Mouse (Mus musculus): Measurements from ENCODE around the gene Wasf1.

The Wasf1 gene

GRCm38 (mm10) chr10:40971256-40971655 lies 88.0 kb downstream of the Wasf1 start:
- peak; percentile 47 to 62 for DNase-seq (ENCODE audit: low spot score in 2 of 2)

GRCm38 (mm10) chr10:40983761-40984160 lies 100.5 kb downstream of the Wasf1 start:
- no peak for DNase-seq (ENCODE audit: low spot score in 2 of 2)

- no peak for DNase-seq (ENCODE audit: low spot score in 2 of 2)
Measured at GRCm38 (mm10) chr10:40984600-40984999, 101.3 kb downstream of the Wasf1 start.

GRCm38 (mm10) chr10:40985350-40985749 lies 102.1 kb downstream of the Wasf1 start:
- no peak for DNase-seq (ENCODE audit: low spot score in 2 of 2)

Data from right cerebral cortex, adult 2 months (tissue).